Comparison of ENCODE assay signal across 8 mouse cellular contexts in genomic region chr12:72085329-72086165, GRCm38 (mm10). TPM values are rescaled to one million over a fixed set of nuclear protein-coding genes. Genes with fewer than 3 reads are reported as not detected.
DNase-seq lines count a peak whose midpoint lies in the region; ATAC-seq and TF ChIP-seq lines count a peak whose summit lies in the region.

Gene L3hypdh, minus strand, starts transcription at chr12:72085439.
Gene Jkamp, plus strand, starts transcription at chr12:72085589.

- peak; percentile 99 for DNase-seq in 416B (ENCODE audit: low read depth)
- peak; percentile 99 for DNase-seq in heart, adult 8-10 months (ENCODE audit: low spot score)
- DNase-seq in kidney, adult 9 months, result peak; percentile 100
- peak; percentile 100 for DNase-seq in limb, embryonic 14.5 days (ENCODE audit: low spot score)
- DNase-seq in midbrain, postnatal 0 days (ENCODE audit: low spot score), result peak; percentile 100
- peak; percentile 93 to 96 for DNase-seq in spleen, postnatal 14 days (ENCODE audit: low spot score in 2 of 2)

- under 1% methylated on average over 60 of the region's 60 CpGs for WGBS in bone marrow, adult 2 months
- 1% methylated on average over 60 of the region's 60 CpGs for WGBS in embryonic facial prominence, embryonic 15.5 days
- WGBS in limb, embryonic 14.5 days, result 1% methylated on average over 48 of the region's 60 CpGs
- WGBS in midbrain, postnatal 0 days, result 1% methylated on average over 49 of the region's 60 CpGs

- H3K4me1 ChIP-seq in bone marrow, adult 2 months (ENCODE audit: control insufficient read depth, insufficient read depth, low read length), result no peaks in the 10 kb centered on the region; the same call in 1 of the 2 replicates
- H3K4me1 ChIP-seq in embryonic facial prominence, embryonic 15.5 days, result peaks cover 29% of the 10 kb centered on the region
- H3K4me1 ChIP-seq in limb, embryonic 14.5 days (ENCODE audit: control insufficient read depth, insufficient read depth, low read length), result peaks cover 18% of the 10 kb centered on the region
- peaks cover 10% of the 10 kb centered on the region; the same call in 1 of the 2 replicates for H3K4me1 ChIP-seq in midbrain, postnatal 0 days (ENCODE audit: insufficient read depth, low read length)

- no peak for TF ChIP-seq CTCF in bone marrow, adult 2 months (IDR thresholded peaks at IDR 0.05; ENCODE audit: control insufficient read depth, insufficient read depth, low read length)
- peak; percentile 44 for TF ChIP-seq CTCF in midbrain, postnatal 0 days (IDR thresholded peaks at IDR 0.05)

- peak within 1 kb of the TSS; percentile 91 for H3K27ac ChIP-seq in bone marrow, adult 2 months (ENCODE audit: control insufficient read depth, insufficient read depth, low read depth, low read length, poor library complexity)
- H3K27ac ChIP-seq in embryonic facial prominence, embryonic 15.5 days (replicated peaks), result peak within 1 kb of the TSS; percentile 97
- H3K27ac ChIP-seq in limb, embryonic 14.5 days (replicated peaks; ENCODE audit: low read depth, low read length), result peak within 1 kb of the TSS; percentile 92
- H3K27ac ChIP-seq in midbrain, postnatal 0 days (ENCODE audit: low read depth, low read length), result peak within 1 kb of the TSS; percentile 94

- H3K9me3 ChIP-seq in embryonic facial prominence, embryonic 15.5 days (replicated peaks), result no peaks in the 10 kb centered on the region
- no peaks in the 10 kb centered on the region for H3K9me3 ChIP-seq in limb, embryonic 14.5 days (ENCODE audit: control insufficient read depth, low read length)
- no peaks in the 10 kb centered on the region for H3K9me3 ChIP-seq in midbrain, postnatal 0 days (ENCODE audit: low read length)

- no peaks in the 10 kb centered on the region for H3K27me3 ChIP-seq in embryonic facial prominence, embryonic 15.5 days
- no peaks in the 10 kb centered on the region for H3K27me3 ChIP-seq in limb, embryonic 14.5 days (ENCODE audit: control insufficient read depth, insufficient read depth, low read length)
- no peaks in the 10 kb centered on the region for H3K27me3 ChIP-seq in midbrain, postnatal 0 days (ENCODE audit: insufficient read depth, low read length)

- H3K4me3 ChIP-seq in bone marrow, adult 2 months (replicated peaks; ENCODE audit: control insufficient read depth, low read depth, low read length), result peak within 1 kb of the TSS; percentile 97
- peak within 1 kb of the TSS; percentile 77 for H3K4me3 ChIP-seq in embryonic facial prominence, embryonic 15.5 days (replicated peaks)
- peak within 1 kb of the TSS; percentile 76 for H3K4me3 ChIP-seq in limb, embryonic 14.5 days (replicated peaks; ENCODE audit: low read length)
- H3K4me3 ChIP-seq in midbrain, postnatal 0 days (ENCODE audit: low read depth, low read length), result peak within 1 kb of the TSS; percentile 69

- ATAC-seq in embryonic facial prominence, embryonic 15.5 days (ENCODE audit: insufficient number of reproducible peaks, low FRiP score, low TSS enrichment, low read depth), result peak; percentile 98
- peak; percentile 93 for ATAC-seq in limb, embryonic 14.5 days (ENCODE audit: low FRiP score, low read depth)
- ATAC-seq in midbrain, postnatal 0 days (ENCODE audit: low FRiP score), result peak; percentile 96

- peak; percentile 36; the same call in 1 of the 2 replicates for TF ChIP-seq POLR2A in bone marrow, adult 2 months (IDR thresholded peaks at IDR 0.05; ENCODE audit: borderline replicate concordance, control insufficient read depth, low read depth, low read length)
- 0 out of 2 replicates have a peak, but pooled peaks have one; percentile 38 for TF ChIP-seq POLR2A in limb, embryonic 14.5 days (IDR thresholded peaks at IDR 0.05; ENCODE audit: borderline replicate concordance, extremely low read depth, insufficient read depth, insufficient read length)

- H3K36me3 ChIP-seq in embryonic facial prominence, embryonic 15.5 days, result no peaks in the 10 kb centered on the region
- peaks cover 3% of the 10 kb centered on the region; the same call in 1 of the 2 replicates for H3K36me3 ChIP-seq in limb, embryonic 14.5 days (ENCODE audit: control insufficient read depth, insufficient read depth, low read length)
- H3K36me3 ChIP-seq in midbrain, postnatal 0 days (ENCODE audit: insufficient read depth, low read length), result no peaks in the 10 kb centered on the region

- H3K9ac ChIP-seq in embryonic facial prominence, embryonic 15.5 days, result peak within 1 kb of the TSS; percentile 65
- H3K9ac ChIP-seq in limb, embryonic 14.5 days (ENCODE audit: low read depth, low read length, severe bottlenecking), result peak within 1 kb of the TSS; percentile 79
- peak within 1 kb of the TSS; percentile 83 for H3K9ac ChIP-seq in midbrain, postnatal 0 days (replicated peaks; ENCODE audit: low read length, poor library complexity, severe bottlenecking)

- H3K4me2 ChIP-seq in embryonic facial prominence, embryonic 15.5 days (replicated peaks), result peak within 1 kb of the TSS; percentile 76
- H3K4me2 ChIP-seq in limb, embryonic 14.5 days (replicated peaks; ENCODE audit: low read depth, low read length, severe bottlenecking), result peak within 1 kb of the TSS; percentile 93
- peak within 1 kb of the TSS; percentile 74 for H3K4me2 ChIP-seq in midbrain, postnatal 0 days (ENCODE audit: low read depth, low read length, poor library complexity, severe bottlenecking)

RNA-seq across cellular contexts. Expression of gene L3hypdh, which starts in this region (rescaled TPM):
- polyA plus RNA-seq in bone marrow, adult 2 months (2011; ENCODE audit: insufficient read depth, insufficient read length, low replicate concordance, missing spikeins), result 0.50 and 1.6 TPM in 2 replicates
- 19.2 and 20.5 TPM in 2 replicates for polyA plus RNA-seq in embryonic facial prominence, embryonic 15.5 days (2015; fragmentation: Nextera tagmentation; extraction: Ambion mirVana)
- 1 to 10 TPM; 4.9 to 9.1 (median 8.1) TPM for total RNA-seq in heart, adult 8-10 months (2022)
- polyA plus RNA-seq in limb, embryonic 14.5 days (2012; rRNA removed), result 26.8 and 31.8 TPM in 2 replicates
- 20.5 and 21.4 TPM in 2 replicates for polyA plus RNA-seq in limb, embryonic 14.5 days (2014; fragmentation: Nextera tagmentation; extraction: Ambion mirVana)
- 6.9 and 9.0 TPM in 2 replicates for total RNA-seq in midbrain, postnatal 0 days (2014; rRNA removed)
- 13.0 and 13.2 TPM in 2 replicates for polyA plus RNA-seq in midbrain, postnatal 0 days (2015; fragmentation: Nextera tagmentation; extraction: Ambion mirVana)

RNA-seq across cellular contexts. Expression of gene Jkamp, which starts in this region (rescaled TPM):
- polyA plus RNA-seq in bone marrow, adult 2 months (2011; ENCODE audit: insufficient read depth, insufficient read length, low replicate concordance, missing spikeins), result 9.1 and 12.3 TPM in 2 replicates
- 71.5 and 77.0 TPM in 2 replicates for polyA plus RNA-seq in embryonic facial prominence, embryonic 15.5 days (2015; fragmentation: Nextera tagmentation; extraction: Ambion mirVana)
- total RNA-seq in heart, adult 8-10 months (2022), result 10 to 100 TPM; 21.1 to 24.8 (median 22.8) TPM
- 67.3 and 96.9 TPM in 2 replicates for polyA plus RNA-seq in limb, embryonic 14.5 days (2012; rRNA removed)
- polyA plus RNA-seq in limb, embryonic 14.5 days (2014; fragmentation: Nextera tagmentation; extraction: Ambion mirVana), result 63.3 and 66.3 TPM in 2 replicates
- total RNA-seq in midbrain, postnatal 0 days (2014; rRNA removed), result 89.7 and 93.3 TPM in 2 replicates
- 109 and 115 TPM in 2 replicates for polyA plus RNA-seq in midbrain, postnatal 0 days (2015; fragmentation: Nextera tagmentation; extraction: Ambion mirVana)

Comparison
In these comparisons a context has a peak if more than half of its experiments do, and no peak if none do; other contexts are left out.
1. Peak in every context shown above with its lines: DNase-seq, ATAC-seq, H3K4me3 ChIP-seq and H3K27ac ChIP-seq.